Mouse (Mus musculus): Measurements from ENCODE around the gene Ugt1a5.

Gene Ugt1a5

GRCm38 (mm10) chr1:88264237-88264868, 98.5 kb downstream of the Ugt1a5 start:
- DNase-seq = no peak

GRCm38 (mm10) chr1:88264869-88265240, 99.0 kb downstream of the Ugt1a5 start:
- DNase-seq = no peak

DNA sequence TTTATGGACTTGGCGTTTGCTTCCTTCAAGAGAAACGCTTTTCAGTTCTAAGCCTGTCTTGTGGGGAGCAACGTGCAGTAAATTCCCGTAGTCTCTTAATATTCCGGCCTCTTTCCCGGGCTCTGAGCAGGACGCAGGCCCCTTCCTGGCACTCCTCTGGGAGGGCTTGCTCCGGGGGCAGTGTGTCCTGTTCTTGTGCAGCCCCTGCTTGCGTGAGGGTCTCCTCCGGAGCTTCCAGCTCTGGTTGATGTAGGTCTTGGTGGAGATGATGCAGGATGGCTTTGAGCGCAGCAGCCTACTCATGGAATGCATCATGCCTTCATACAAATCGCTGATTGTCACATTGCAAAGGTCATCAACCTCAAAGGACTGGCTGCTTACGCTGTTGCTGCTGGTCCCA, 100.3 kb downstream of the Ugt1a5 start:
- DNase-seq = no peak

DNA sequence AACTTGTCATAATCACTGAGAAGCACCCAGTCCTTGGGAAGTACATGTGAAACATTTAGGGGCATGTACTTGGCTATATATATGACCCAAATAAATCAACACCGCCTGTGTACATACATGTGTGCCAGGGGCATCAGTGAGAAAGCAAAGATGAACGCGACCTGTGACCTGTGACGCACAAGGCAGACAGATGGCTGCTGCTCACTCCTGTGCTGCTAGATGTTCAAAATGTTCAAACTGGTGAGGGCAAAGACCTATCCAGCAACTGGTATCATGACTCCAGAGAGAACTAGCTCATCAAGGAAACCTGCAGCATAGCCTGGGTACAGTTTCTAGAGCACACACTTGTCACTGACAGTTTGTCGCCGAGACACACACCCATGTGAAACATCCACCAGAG, 101.7 kb downstream of the Ugt1a5 start:
- no peak for DNase-seq

GRCm38 (mm10) chr1:88268070-88268469, 102.3 kb downstream of the Ugt1a5 start:
- DNase-seq = no peak

Measured in cerebellum, adult 8-10 months (tissue).